Mouse (Mus musculus) frontal cortex, adult (tissue): ENCODE measurements around the gene Exoc2.

ENCODE experiments used
- ATAC-seq: cut with Nextera tagmentation; 2 replicates; pipeline ENCODE4 v1.9.2; 2017; ENCODE audit warnings: mild to moderate bottlenecking, moderate library complexity, mixed read lengths; ENCODE audit not compliant: low TSS enrichment

Exoc2 gene

DNA sequence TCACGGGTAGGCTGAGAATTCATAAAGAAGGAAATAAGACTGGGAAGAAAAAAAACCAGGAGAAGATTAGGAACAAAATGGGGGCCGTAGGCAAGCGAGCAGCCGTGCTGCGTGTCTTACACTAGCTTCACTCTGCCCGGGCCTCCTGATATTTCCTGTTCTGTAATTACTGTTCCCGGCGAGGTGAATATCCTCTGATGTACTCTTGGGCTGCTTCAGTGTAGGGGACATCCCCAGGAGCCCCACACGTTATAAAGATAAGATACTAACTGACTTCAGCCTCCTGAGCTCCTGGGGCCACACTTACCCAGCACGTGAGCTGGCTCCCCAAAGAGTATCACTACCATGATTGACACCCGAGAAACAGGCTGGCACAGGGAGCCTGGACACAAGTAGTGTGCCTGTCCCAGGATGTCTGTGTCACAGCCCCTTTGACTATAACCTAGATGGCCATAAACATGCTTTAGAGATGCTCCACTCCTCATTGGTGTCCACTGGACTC, 196.2 kb downstream of the Exoc2 start:
- ATAC-seq = no peak

- no peak for ATAC-seq
Measured at GRCm38 (mm10) chr13:30776021-30776420, 197.9 kb downstream of the Exoc2 start.

DNA sequence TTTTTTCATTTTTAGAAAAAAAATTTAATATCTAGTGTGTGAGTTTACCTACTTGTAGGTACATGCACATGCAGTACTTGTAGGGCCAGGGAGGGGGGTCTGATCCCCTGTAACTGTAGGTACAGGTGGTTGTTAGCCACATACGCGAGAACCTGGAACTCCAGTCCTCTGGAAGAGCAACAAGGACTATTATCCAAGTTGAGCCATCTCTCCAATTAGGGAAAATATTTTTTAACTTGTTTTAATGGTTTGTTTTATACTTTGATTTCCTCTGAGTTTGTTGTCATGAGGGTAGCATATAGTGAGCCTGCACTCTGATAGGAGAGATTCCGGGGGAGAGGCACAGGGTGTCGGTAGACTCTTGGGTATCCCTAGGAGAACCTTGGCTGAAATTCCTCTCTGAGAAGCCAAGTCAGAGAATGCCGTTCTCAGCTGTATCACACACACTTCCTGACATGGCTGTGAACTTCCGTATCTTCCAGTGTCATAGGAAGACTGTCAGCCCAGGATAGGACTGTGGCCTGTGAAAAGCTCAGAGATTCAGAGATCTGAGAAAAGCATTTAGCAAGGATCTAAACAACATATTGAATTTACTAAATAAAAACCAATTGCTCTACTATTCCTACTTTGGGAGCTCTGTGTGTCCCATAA, 206.3 kb downstream of the Exoc2 start:
- no peak for ATAC-seq

DNA sequence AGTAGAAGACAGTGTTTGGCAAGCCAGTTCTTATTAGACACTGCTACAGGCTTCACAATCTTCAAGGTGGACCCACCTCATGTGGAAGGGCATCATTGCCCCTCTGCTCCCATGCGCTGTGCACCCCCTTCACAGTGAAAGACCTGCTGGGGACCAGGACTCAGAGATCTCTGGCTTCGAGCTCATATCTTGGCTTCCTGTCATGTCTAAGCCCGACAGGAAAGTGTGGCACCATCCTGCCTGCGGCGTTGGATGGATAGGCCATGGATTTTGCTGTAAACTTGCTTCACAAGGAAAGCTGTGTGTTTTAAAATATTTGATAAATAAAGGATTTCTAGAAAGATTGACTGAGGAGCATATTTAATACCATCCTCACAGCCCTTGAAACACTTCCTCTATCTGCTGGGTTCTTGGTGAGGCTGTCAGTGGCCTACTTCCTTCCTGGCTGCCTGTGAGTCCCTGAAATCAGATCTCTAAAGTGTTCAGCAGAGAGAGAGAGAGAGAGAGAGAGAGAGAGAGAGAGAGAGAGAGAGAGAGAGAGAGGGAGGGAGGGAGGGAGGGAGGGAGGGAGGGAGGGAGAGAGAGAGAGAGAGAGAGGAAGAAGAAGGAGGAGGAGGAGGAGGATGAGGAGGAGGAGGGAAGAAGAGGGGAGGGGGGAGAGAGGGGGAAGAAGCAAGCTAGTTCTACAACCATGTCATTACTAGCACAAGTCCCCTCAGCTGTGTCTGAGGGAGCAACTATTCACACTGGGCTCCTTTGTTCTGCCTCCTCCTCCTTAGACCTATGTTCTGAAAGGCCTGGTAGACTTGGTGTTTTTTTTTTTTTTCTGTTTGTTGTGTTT, 207.0 kb downstream of the Exoc2 start:
- ATAC-seq = no peak

GRCm38 (mm10) chr13:30765906-30766305, 208.0 kb downstream of the Exoc2 start:
- no peak for ATAC-seq

- ATAC-seq = no peak
Measured at GRCm38 (mm10) chr13:30764014-30764740, 209.7 kb downstream of the Exoc2 start.
